Mouse (Mus musculus) thymus, postnatal 36 days (tissue): ENCODE measurements around the gene Pdia6.

Source experiments
- DNase-seq, 2 experiments: peaks; one replicate each; pipeline ENCODE4 v3.0.0; 2022; ENCODE audit warnings: mixed read lengths in 2 of 2

The Pdia6 gene

DNA sequence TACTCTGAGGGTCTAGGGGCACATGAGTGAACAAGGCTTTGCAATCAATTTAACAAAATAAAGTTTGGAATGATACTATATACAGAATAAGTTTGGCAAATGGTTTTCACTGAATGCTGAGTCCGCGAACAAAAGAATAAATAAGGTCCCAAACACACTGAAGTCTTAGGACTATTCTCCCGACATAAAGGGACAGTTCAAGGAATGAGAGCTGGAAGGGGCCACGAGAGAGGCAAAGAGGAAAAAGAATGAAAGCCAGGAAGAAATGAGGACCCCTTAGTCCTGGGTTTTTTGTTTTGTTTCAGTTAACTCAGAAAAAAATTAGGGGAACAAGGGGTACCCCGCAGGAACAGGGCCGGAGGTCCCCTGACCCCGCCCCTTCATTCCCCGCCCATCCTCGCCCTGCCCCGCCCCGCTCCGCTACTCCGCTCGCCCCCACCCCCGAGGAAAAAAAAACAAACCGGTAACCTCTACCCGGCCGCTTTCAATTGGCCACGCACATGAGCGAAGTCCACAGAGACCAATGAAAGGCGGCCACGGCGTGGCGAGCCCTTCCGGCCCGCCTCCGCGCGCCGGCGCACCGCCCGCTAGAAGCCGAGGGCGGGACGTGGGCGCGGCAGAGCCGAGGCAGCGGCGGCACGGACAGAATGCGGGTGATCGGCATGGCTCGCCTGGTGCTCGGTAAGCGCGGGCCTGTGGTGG, at the start of gene Pdia6:
TSS of gene Pdia6 (plus strand) at position 575 of the 702 bp plus-strand sequence.
- DNase-seq = peak; percentile 90 to 92

DNA sequence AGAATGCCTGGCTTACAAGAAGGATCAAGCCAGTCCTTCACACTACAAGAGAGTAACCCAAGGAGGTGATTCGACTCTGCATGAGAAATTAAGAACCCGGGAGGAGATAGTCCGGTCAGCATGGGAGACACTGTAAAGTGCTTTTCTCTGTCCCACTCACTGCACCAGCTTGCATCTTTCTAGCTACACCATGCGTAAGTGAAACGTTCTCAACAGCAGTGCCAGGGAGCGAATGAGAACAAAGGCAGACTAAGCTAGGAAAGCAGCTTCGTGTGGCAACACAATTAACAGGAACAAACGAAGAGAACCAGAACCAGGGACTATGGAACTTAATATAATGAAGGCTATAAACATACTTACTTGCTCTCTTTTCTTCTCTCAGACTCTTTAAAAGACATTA, 48.0 kb upstream of the Pdia6 start:
- DNase-seq = no peak

DNA sequence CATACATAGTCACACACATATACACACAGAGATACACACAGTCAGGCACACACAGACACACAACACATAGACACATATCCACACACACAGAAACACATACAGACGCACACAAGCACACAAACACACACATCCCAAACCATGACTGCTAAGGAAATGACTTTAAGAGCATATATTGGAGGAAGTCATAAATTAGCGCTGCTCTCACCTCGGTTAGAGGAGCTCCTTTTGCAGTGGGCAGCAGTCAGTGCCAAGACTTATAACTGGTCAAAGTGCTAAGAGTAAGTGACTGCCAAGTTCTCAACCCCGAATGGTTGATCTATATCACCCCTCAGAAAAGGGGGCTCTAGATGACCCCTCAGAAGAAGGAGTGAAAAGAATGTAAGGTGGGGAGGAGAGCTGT, 47.2 kb upstream of the Pdia6 start:
- no peak for DNase-seq

DNA sequence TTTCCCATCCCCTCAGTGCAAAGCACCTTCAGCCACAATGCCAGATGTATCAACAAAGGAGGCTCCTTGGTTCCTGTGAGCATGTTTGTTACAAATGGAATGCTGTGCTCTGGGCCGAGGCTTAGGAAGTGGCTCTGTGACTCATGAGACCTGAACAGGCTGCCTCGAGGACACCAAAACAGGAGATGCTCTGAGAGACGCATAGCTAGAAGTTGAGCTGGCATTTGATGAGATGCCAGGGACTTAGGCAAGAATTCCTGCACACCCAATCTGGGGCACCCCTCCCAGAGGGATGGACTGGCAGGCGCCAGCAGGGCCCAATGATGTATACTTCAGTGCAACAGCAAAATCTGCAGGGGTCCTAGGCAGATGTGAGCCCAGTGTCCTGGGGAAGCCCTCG, 45.7 kb upstream of the Pdia6 start:
- DNase-seq = no peak

DNA sequence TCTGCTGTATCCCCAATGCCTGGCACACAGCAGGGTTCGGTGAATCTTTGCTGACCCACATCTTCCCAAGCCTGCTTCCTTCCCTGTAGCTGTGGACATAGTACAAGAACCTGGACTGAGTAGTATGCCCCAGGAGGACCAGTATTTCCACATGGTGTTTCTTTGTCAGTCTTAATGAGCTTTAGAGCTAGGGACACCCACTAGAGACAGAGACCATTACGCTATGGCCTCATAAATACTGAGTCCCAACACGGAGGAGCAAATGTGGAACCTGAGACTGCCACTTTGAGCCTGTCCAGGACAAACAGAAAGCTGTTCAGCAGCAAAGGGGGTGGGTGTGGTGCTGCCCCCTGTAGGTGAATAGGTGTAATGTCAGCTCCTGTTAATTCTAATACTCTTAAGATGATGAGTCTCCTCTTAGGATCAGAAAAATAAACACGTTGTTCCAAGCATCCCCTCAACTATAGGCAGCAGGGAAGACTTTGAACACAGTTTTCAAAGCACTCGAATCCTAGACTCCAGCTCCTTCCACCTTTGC, 44.4 kb upstream of the Pdia6 start:
- DNase-seq = no peak

DNA sequence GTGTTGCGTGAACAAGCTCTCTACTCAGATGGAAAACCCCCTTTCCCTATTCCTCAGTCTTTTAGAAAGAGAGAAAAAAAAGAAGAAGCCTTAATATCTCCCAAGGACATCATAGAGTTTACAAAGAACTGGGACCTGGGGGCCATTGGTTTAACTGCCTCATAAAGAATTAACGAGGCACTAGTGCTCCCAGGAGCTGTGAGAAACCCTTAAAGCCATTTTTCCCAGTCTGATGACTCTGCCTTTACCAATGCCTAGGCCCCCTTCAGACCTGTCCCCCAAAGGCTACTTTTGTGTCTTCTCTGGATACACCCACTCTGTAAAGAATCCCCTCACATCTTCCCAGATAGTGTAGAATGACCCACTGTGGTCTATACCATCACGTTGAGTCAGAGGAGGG, 43.3 kb upstream of the Pdia6 start:
- no peak for DNase-seq

DNA sequence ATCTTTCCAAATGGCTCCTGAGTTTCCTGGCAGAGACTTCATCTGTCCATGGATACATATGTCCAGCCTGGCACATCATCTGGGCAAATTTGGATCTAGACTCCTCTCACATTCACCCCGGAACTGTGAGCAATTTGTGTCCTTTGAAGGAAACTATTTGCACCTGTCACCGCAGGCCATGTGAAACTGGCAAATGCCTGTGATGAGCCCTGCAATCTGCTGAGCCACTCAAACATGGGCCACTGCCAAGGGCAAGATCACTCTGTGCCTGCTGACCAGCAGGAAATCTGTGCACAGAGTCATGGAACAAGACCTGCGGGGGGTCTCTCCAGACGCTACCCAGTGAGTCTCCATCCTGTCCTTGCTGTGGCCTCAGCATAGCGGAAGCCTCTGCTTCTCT, 41.3 kb upstream of the Pdia6 start:
- DNase-seq = no peak

DNA sequence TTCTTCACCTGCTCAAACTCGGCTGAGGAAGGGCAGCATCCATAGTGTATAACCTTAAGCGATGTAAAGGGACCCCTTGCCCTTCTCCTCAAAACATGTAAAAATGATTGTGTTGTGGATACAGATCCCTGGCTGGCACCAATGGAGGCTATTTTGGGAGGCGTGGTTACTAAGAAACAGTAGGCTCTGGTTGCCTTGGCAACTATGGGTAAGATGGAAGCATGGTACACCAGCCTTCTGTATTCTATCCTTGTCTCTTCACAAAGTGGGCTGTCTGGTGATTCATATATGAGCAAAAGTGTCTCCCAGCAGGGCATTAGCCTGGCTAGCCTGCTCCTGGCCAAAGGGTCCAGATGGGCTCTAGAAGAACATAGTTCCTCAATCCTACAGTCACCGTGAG, 38.4 kb upstream of the Pdia6 start:
- DNase-seq = no peak

DNA sequence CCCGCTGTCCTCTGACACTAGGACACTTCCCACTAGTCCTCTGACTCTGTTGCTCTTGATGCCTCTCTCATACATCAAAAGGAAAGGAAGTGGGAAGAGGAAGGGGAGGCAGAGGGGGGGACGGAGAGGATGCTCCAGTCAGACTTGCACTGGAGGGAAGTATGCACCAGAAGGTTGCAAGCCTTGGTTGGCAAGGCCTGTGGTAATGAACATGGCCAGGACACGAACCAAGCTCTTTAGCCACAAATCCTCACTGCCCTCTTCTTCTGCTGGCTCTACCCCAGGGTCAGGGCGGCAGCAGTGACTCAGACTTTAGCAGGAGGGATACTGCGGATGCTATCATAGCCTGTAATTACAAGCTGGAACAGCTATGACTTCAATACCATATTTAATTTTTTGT, 35.8 kb upstream of the Pdia6 start:
- DNase-seq = no peak

DNA sequence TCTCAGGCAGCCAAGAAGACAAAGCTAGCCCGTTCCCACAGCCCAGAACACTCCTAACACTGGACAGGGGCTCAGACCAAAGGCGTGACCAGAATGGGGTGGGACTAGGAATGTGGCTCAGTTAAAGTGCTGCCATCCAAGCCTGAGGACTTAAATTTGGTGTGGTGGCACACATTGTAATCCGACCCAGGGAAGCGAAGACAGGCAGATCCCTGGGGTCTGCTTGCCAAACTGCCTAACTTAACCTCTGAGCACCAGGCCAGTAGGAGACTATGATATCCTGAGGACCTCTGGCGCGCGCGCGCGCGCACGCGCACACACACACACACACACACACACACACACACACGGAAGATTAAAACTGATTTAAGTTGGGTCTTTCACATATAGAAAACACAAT, 34.8 kb upstream of the Pdia6 start:
- no peak for DNase-seq

DNA sequence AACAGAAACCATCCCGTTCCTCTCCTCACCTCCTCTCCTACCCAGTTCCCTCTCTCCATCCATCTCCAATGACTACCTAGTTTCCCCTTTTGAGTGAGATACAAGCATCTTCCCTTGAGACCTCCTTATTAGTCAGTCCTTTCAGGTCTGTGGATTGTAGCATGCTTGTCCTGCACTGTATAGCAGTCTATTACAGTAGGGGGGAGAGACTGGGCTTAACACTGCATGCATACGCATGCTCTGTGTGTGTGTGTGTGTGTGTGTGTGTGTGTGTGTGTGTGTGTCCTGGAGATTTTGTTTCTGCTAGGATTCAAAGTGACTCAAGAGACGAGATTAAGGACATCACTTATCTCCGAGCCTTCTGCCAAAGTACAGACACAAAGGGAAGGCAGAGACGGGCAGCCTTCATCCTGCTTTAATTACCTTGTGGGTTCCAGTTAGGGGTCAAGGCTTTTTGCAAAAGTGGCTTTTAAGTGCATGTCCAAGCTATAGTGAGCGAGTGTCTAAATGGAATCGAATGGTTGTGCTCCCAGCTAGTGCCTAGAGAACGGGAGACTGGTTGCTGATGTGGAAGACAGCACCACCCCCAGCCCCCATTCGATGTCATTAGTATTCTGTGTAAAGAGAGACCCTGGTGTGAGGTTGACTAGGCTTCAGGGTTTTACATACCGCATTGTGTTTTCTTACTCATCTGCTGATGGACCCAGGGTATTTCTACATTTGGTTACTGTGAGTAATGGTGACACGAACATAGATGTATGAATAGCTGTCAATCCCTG, 30.6 kb upstream of the Pdia6 start:
- no peak for DNase-seq

DNA sequence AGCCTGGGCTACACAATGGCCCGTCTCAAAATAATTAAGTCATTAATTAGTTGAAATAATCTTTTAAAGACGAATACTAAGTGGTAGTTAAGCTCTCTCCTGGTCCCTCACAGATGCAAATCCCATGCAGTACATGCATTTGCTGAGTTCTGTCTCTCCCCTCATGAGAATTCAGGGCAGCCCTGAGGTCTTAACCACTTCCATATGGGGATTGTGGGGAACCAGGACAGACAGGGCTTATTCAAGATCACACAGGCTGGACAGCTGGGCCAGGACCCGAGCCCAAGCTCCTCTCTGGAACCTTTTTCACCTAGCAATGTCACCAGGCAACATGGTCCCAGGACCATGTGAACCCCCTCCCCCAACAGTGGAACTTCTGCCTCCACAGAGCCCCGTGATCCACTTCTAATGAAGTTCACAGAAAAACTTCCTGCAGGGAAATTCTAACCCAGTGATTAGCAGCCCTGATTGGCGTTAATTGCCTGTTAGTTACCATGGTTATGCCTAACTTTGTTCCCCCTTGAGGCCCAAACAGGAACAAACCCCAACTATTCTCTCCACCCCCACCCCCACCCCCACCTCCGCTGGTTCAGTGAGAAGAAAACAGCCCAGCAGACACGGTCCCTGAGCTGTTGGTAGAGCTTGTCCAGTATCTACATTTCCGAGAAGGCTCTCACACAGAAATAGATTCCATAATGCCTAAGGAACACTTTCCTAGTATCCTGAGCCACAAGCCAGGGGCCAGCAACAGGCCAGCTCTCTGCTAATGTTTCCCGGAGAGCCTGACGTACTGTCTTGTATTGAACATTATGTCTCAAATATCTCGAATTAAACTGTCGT, 27.5 kb upstream of the Pdia6 start:
- no peak for DNase-seq

DNA sequence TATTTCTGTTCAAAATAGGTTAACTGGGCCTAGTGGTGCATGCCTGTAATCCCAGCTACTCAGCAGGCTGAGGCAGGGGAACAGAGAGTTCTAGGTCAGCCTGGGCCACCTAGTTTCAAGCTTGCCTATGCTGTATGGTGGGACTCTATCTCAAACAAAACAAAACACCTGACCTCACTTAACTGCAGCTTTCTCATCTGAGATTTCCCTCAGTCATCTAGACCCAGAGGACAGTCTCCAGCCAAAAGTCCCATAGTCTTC, 27.0 kb upstream of the Pdia6 start:
- DNase-seq = no peak

DNA sequence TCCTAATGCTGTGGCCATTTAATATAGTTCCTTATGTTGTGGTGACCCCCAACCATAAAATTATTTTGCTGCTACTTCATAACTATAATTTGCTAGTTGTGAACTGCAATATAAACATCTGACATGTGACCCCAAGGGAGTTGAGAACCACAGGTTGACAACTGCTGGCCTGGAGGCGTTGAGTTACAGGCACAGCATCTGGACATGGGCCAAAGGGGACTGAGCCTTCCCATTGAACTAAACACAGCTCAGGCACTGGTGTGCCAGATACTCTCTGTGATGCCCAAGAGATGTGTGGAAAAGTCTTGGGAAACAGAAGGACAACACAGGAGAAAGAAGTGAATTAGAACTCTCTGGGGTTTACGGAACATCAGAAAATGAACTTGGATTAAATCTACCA, 25.3 kb upstream of the Pdia6 start:
- no peak for DNase-seq

DNA sequence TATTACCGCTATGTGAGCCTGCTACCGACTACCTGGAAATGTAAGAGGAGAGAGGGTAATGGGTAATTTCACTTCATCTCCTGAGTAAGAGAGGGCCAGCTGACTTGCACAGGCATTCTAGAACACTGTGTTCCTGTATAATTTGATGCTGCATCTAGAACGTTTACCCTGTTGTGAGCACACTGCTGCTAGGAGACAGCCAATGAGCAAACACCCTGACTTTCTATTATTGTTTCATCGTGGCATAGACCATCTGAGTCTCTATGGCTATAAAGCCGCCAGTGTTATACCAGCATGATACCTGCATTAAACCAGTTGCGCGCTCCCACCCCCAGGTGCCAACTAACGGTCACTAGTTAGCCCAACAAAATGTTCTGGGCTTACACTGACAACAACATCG, 24.7 kb upstream of the Pdia6 start:
- no peak for DNase-seq

DNA sequence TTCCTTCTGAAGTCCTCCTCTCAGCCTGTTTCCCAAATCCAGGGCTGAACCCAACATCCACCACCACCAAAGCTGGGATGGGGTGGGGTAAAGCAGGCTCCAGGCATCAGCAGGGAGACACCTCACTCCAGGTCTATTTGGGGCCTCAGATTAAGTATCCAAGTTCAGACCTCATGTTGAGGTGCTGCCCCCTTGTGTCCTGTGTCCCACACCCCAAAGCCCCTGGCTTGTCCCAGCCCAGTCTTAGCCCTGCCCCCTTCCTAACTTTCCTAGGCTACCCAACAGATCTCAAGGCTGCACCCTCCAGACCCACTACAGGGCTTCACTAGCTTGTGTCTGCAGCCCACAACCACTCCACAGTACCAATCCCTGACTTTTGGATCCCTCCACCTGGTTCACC, 24.3 kb upstream of the Pdia6 start:
- peak in 1 of 2 experiments; percentile 12 for DNase-seq

DNA sequence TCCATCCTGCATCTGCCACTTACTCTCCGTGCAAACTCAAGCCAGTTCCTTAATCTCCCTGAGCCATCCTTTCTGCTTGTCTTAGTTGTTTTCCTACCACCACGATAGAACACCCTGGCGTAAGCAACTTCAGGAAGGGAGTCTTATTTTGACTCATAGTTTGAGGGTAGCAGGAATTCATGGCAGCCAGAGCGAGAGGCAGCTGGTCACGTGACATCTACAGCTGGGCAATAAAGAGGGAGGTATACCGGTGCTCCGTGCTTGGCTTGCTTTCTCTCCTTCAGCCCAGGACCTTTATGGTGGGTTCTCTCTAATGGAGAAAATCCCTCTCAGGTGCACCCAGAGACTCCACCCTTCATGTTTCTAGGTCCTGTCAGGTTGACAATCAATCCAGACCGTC, 15.4 kb upstream of the Pdia6 start:
- no peak for DNase-seq

DNA sequence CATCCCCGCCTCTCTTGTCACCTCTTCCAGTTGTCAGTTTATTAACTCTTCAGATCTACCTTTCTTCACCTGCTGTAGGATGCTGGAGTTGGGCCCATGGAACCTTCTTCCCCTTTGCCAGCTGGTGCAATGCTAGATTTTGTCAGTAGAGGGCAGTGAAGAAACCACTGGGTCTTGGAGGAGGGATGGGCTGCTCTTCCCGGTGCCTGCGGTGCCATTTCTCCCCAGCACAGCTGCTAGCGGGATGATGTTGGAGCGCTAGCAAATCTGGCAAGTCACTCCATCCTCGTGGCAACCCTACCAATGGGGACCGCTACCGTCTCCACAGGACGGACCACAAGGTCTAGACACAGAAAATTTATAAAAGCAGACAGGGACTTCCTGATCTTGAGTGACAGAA, 13.3 kb upstream of the Pdia6 start:
- peak; percentile 36 to 56 for DNase-seq

DNA sequence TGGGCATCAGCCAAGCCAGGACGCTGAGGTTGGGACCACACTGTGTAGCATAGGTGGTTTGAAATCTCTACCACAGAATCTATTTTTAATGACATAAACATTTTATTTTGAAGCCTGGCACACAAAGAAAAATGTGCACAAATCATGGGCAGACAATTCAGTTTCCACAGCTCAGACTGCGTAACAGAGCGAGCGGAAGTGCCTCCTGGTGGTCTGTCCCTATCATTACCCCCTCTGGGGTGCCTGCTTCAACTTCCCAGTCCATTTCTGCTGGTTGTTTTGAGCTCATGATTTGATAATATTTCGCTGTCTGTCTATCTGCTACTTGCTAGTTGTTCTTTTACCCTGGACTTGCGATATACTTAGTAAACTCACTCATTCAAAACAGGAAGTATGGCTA, 10.7 kb upstream of the Pdia6 start:
- DNase-seq = no peak

DNA sequence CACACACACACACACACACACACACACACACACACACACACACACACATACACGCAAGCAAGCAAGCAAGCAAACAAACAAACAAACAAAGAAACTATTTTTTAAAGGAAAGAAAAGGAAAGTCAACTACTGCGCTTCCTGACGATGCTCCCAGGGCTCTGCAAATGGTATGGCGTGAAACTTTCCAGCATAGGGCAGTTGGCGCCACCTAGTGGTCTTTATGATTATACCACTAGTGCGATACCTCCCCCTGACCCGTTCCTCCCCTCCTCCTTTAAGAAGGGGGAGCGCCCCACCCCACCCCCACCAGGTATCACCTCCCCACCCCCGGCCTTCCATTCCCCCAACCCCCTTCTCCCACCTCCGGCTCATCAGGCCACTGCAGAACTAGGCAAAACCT, 9.4 kb upstream of the Pdia6 start:
- peak; percentile 39 to 44 for DNase-seq

DNA sequence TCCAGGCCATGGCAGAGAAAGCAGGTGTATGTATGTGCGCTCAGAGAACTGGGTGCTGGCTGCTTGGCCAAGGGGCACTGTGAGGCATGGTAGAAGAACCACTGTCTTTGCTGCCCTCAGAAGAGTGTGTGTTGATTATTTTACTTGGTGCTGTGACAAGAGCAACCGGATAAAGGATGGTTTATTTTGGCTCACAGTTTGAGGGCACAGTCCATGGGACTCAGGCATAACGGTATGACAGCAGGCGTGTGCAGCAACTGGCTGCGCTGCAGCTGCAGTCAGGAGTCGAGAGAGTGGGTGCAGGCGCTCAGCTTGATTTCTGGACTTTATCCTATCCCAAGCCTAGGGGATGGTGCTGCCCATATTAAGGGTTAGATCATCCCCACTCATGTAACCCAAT, 7.9 kb upstream of the Pdia6 start:
- DNase-seq = no peak

DNA sequence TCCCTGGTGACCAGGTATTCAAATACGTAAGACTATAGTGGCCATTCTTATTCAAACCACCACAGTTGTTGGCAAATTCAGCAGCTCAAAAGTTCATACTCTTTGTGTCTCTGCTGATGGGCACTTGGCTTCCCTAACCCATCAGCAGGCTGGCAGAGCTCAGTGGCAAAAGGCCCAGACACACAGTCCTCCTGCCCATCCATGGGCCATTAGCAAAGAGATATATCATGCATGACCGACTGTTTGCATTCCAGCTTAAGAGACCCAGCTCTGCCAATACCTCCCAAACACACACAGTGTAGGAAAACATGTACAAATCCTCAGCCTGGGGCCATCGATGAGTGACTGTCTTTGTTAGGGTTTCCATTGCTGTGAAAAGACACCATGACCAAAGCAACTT, 5.3 kb upstream of the Pdia6 start:
- no peak for DNase-seq

DNA sequence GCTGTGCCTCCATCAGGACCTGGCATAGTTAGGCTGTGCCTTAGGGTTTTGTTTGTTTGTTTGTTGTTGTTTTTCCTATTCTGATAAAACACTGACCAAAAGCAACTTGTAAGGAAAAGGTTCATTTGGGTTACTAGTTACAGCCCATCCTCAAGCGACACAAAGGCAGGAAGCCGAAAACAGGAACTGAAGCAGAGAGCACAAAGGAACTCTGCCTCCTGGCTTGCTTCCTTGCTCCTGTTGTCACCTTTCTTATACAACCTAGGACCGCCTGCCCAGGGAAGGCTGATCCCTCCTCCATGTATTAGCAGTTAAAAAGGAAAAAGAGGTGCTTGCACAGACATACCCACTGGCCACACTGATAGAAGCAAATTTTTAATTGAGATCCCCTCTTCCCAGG, 2.5 kb upstream of the Pdia6 start:
- DNase-seq = no peak

DNA sequence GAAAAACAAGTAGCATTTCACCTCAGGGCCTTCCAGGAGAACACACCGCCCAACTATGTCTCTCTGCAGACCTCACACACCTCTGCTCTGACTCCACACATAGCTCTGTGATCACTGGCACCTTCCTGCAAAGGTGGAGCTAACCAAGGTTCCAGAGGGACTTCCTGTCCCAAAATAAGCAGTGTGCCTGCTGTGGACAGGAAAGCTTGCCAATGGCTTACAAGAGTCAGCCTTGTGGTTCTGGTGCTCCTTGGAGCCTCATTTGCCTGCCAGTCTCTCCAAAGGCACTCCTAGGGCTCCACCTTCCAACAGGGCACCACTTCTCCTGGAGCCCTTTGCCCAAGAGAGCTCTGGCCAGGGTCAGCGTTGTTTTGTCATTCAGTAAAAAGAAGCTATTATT, 1.5 kb upstream of the Pdia6 start:
- DNase-seq = no peak
